Mouse (Mus musculus): ENCODE results near the gene Ntn1. TPM values are rescaled to one million over a fixed set of nuclear protein-coding genes. Genes with fewer than 3 reads are reported as not detected.

Gene Ntn1
- total RNA-seq, 2 experiments from 2014 or later, result 6.2 to 7.3 TPM

DNA sequence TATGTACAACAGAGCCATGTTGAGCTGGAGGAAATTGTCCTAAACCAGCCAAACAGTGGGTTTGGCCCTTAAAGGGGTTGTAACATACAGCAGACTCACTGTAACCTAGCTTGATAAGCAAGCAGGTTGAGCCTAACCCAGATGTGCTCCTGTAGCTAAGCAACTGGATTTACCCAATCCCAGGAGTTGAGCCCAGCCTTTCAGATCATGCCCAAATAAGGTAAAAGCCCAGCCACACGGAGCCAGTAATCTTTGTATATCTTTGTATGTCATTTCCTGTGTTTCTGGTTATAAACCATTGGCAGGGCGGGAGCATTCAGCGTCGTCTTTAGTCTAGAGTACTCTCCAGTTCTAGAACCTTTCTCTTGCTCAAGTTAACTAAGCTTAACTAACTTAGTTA is 224.1 kb downstream of the Ntn1 start:
- DNase-seq, result no peak

DNA sequence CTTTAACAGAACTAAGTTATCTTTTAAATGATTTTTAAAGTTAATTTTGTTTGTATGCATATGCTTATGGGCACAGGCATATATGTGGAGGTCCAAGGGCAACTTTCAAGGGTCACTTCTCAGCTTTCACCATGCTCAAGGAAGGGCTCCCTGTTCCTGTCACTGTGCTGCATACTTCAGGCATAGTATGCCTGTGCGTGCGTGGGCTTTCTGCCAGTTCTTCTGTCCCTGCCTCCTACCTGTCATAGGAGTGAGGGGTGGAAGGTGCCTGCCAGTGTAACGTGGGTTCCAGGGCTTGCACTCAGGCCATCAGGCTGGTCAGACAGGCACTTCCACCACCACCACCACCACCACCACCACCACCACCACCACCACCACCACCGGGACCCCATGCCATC is 228.0 kb downstream of the Ntn1 start:
- DNase-seq, result no peak

DNA sequence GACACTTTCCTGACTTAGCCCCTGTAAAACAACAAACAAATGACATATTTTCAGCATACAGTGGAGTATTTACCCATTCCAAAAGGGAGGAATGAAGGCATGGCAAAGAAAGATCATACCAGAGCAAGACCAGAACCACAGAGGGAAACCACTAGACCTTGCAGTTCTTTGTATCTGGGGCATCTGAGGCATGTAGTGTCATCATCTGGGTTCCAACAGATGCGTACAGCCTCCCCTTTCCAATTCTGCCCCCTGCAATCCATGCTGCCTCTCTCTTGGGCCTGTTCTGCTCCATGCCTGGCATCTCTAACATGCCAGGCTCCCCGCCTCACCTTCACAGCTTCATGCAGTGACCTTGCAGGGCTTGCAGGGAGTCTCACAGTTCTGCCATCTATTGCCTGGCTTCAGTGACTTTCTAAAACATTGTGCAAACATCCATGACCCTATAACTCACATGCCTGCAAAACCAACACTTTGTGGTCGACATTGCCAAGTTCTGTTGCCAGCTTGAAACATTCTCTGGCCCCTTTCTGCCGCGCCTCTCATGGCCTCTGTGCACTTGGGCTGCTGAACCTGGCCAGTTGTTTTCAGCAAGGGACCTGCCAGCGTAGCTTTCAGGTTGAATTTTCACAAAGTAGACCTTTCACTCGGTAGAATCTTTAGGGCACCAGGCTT is 228.5 kb downstream of the Ntn1 start:
- no peak for DNase-seq

DNA sequence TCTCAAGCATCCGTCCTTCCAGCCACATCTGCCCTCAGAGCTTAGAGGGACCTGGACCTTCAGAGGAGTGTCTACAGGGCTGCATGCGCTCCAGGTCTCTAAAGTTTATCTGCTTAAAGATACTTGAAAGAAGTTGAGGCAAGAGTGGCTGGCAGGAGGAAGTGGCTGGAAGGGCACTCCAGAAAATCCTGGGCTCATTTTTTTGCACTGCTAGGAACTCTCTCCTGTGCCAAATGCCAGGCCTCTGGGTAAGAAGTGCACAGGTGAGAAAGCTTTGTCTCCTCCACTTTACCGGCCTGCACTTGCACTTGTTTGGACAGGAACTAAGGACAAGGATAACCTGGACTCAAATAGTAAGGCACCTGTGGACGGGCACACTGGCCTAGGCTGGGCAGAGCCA is 232.2 kb downstream of the Ntn1 start:
- no peak for DNase-seq

DNA sequence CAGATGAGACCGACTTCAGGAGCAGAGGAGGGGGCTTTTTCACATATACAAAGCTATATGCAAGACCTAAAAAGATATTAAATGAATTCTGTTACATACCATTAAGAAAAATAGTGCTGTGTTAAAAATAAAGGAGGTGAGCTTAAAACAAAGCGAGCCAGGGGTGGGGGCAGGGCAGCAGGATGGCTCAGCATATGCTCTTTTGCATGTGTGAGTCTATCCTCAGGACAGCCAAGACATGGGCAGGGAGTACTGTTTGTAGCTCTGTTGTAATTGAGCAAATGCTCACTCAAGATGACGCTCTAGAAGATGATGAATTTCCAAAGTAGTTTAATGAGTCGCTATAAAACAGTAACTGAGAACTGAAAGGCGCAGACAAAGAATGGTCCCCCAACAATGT is 236.2 kb downstream of the Ntn1 start:
- DNase-seq, result no peak

DNA sequence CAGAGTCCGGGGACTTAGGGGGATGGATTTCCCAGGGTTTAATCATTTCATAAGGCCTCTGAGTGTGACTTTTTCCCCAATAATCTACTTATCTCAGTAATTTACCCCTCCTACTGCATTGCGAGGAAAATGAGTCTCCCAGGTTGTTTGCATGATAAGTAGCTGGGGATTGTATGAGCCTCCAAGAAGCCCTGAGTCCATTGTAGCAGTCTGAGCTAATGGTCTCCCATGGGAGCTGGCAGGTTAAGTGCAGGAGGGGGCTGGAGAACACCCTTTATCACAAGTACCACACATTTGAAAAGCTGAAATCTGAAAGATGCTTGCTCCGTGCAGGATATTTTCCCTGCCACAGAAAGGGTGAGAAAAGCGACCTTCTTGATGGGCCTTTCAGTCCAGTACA is 240.8 kb downstream of the Ntn1 start:
- no peak for DNase-seq

Small RNA genes lying within 50 kb of the gene (microRNA-seq; reads per million reads assigned to microRNA genes)
- gene Mir6406, result 0 to 0.60 reads per million in 2 experiments

Other genes with a start within 250 kb of the Ntn1 start
- 1 to 10 TPM; 1.2 to 2.8 TPM for gene Pik3r5, start 31.3 kb upstream of the Ntn1 start, total RNA-seq (2021)
- gene Pik3r6, start 102.2 kb upstream of the Ntn1 start, total RNA-seq (2021), result 1 to 10 TPM; 1.5 to 2.5 TPM
- not detected for gene Mfsd6l, start 155.4 kb upstream of the Ntn1 start, total RNA-seq (2021)
- 1 to 10 TPM; 2.3 to 2.4 TPM for gene Ccdc42, start 186.2 kb upstream of the Ntn1 start, total RNA-seq (2021)

Measured in layer of hippocampus, postnatal 36 days (tissue).